Mouse (Mus musculus) MEL (cell line): ENCODE data around the gene Gnai3. TPM values are rescaled to one million over a fixed set of nuclear protein-coding genes. Genes with fewer than 3 reads are reported as not detected.

ENCODE experiments used
- polyA plus RNA-seq, 2 experiments: library from polyadenylated mRNA; stranded (reverse) in 1 of 2; unstranded in 1 of 2; fragments of >175 nt in 1 of 2; fragments of >200 nt in 1 of 2; gene quantifications; 2 replicates each; pipeline versions ENCODE4 v1.2.1 to v1.2.4; 2012; ENCODE audit warnings: low replicate concordance in 2 of 2, low read depth in 1 of 2; ENCODE audit not compliant: insufficient read length in 2 of 2, insufficient read depth in 1 of 2, missing spikeins in 1 of 2
- total RNA-seq: library from RNA; depleted of rRNA; stranded (reverse); fragments of 300-350 nt; gene quantifications from 2 replicates; pipeline ENCODE4 v1.2.3, GENCODE M21; 2012; rRNA removed

The Gnai3 gene
- total and polyA plus RNA-seq, 3 experiments = 74.2 to 96.4 (median 92.1) TPM

Other genes with a start within 250 kb of the Gnai3 start
- 0.10 TPM in 1 of 2 replicates, not detected in the other for gene Gstm7, start 214.3 kb downstream of the Gnai3 start, total RNA-seq
- under 1 TPM in 1 of 2 experiments, not detected in 1; 0.24 TPM for gene Gstm7, start 214.3 kb downstream of the Gnai3 start, polyA plus RNA-seq
- not detected in 2 replicates for gene Gstm6, start 202.4 kb downstream of the Gnai3 start, total RNA-seq
- under 1 TPM in 1 of 2 experiments, not detected in 1; 0.13 TPM for gene Gstm6, start 202.4 kb downstream of the Gnai3 start, polyA plus RNA-seq
- not detected in 2 replicates for gene Gstm3, start 176.9 kb downstream of the Gnai3 start, total RNA-seq
- under 1 TPM in 1 of 2 experiments, not detected in 1; 0.06 TPM for gene Gstm3, start 176.9 kb downstream of the Gnai3 start, polyA plus RNA-seq
- gene Gstm2, start 159.7 kb downstream of the Gnai3 start, total RNA-seq = not detected in 2 replicates
- gene Gstm2, start 159.7 kb downstream of the Gnai3 start, polyA plus RNA-seq = not detected
- gene Gstm1, start 128.2 kb downstream of the Gnai3 start, total RNA-seq = 0.20 and 0.31 TPM in 2 replicates
- 1 to 10 TPM in 1 of 2 experiments, not detected in 1; 6.7 TPM for gene Gstm1, start 128.2 kb downstream of the Gnai3 start, polyA plus RNA-seq
- gene Gstm4, start 101.3 kb downstream of the Gnai3 start, total RNA-seq = 1.3 and 1.4 TPM in 2 replicates
- 1 to 10 TPM in 1 of 2 experiments, not detected in 1; 7.4 TPM for gene Gstm4, start 101.3 kb downstream of the Gnai3 start, polyA plus RNA-seq
- gene Ampd2, start 59.5 kb downstream of the Gnai3 start, total RNA-seq = 54.9 and 69.1 TPM in 2 replicates
- gene Ampd2, start 59.5 kb downstream of the Gnai3 start, polyA plus RNA-seq = 100 to 1,000 TPM in 1 of 2 experiments, not detected in 1; 201 TPM
- gene Gnat2, start 53.4 kb downstream of the Gnai3 start, total RNA-seq = 4.7 and 6.4 TPM in 2 replicates
- gene Gnat2, start 53.4 kb downstream of the Gnai3 start, polyA plus RNA-seq = 10 to 100 TPM in 1 of 2 experiments, not detected in 1; 12.4 TPM
- gene Gpr61, start 8.7 kb upstream of the Gnai3 start, total RNA-seq = 0.04 and 0.07 TPM in 2 replicates
- gene Gpr61, start 8.7 kb upstream of the Gnai3 start, polyA plus RNA-seq = under 1 TPM in 1 of 2 experiments, not detected in 1; 0.07 TPM
- 3.7 and 4.6 TPM in 2 replicates for gene Amigo1, start 40.2 kb upstream of the Gnai3 start, total RNA-seq
- 1 to 10 TPM in 1 of 2 experiments, not detected in 1; 9.5 TPM for gene Amigo1, start 40.2 kb upstream of the Gnai3 start, polyA plus RNA-seq
- 2.9 and 3.6 TPM in 2 replicates for gene Cyb561d1, start 55.1 kb upstream of the Gnai3 start, total RNA-seq
- 1 to 10 TPM in 1 of 2 experiments, not detected in 1; 5.9 TPM for gene Cyb561d1, start 55.1 kb upstream of the Gnai3 start, polyA plus RNA-seq
- 4.4 and 5.6 TPM in 2 replicates for gene Atxn7l2, start 64.8 kb upstream of the Gnai3 start, total RNA-seq
- 10 to 100 TPM in 1 of 2 experiments, not detected in 1; 14.6 TPM for gene Atxn7l2, start 64.8 kb upstream of the Gnai3 start, polyA plus RNA-seq
- gene Sypl2, start 80.5 kb upstream of the Gnai3 start, total RNA-seq = not detected in 2 replicates
- not detected for gene Sypl2, start 80.5 kb upstream of the Gnai3 start, polyA plus RNA-seq
- gene Psma5, start 110.8 kb upstream of the Gnai3 start, total RNA-seq = 353 and 414 TPM in 2 replicates
- gene Psma5, start 110.8 kb upstream of the Gnai3 start, polyA plus RNA-seq = 100 to 1,000 TPM in 1 of 2 experiments, not detected in 1; 429 TPM
- gene Sort1, start 137.9 kb upstream of the Gnai3 start, total RNA-seq = 10.2 and 12.3 TPM in 2 replicates
- 10 to 100 TPM; 22.7 to 28.3 TPM for gene Sort1, start 137.9 kb upstream of the Gnai3 start, polyA plus RNA-seq
- gene Mybphl, start 218.8 kb upstream of the Gnai3 start, total RNA-seq = not detected in 2 replicates
- gene Mybphl, start 218.8 kb upstream of the Gnai3 start, polyA plus RNA-seq = not detected
- 12.5 and 14.6 TPM in 2 replicates for gene Psrc1, start 237.7 kb upstream of the Gnai3 start, total RNA-seq
- 10 to 100 TPM in 1 of 2 experiments, not detected in 1; 37.3 TPM for gene Psrc1, start 237.7 kb upstream of the Gnai3 start, polyA plus RNA-seq